In genomic region chr11:53259047-53259632, GRCm38 (mm10) we compare ENCODE assay signal across 27 mouse cellular contexts. TPM values are rescaled to one million over a fixed set of nuclear protein-coding genes. Genes with fewer than 3 reads are reported as not detected.
DNase-seq lines count a peak whose midpoint lies in the region; ATAC-seq and TF ChIP-seq lines count a peak whose summit lies in the region.
"Had no signal": no experiment of that assay in that cellular context is flagged by ENCODE, and none has a peak within 500 bp of the region (broad histone marks: within the 10 kb centered on the region; RNA-seq: fewer than 3 reads in every experiment).

No protein-coding gene starts in this region.

- H3K27ac ChIP-seq in gastrocnemius, adult 2 months: no peak overlapping the region
- H3K27ac ChIP-seq in limb, embryonic 12.5 days: 0 out of 2 replicates have a peak overlapping the region, but pooled peaks have one; percentile 35
- no peak overlapping the region for H3K27ac ChIP-seq in limb, embryonic 10.5 days
- H3K27ac ChIP-seq: embryonic facial prominence, embryonic 12.5 days; heart, embryonic 15.5 days; hindbrain, embryonic 14.5 days; liver, embryonic 15.5 days; lung, embryonic 15.5 days; midbrain, embryonic 12.5 days had no signal

- intact Hi-C loops in gastrocnemius, adult 2 months (cut with DNase I): loop anchor here (10.0 kb wide), 1 partner anchor 174 kb away; no protein-coding TSS in a partner anchor

- H3K4me1 ChIP-seq in limb, embryonic 12.5 days (replicated peaks): no peaks in the 10 kb centered on the region
- H3K4me1 ChIP-seq in limb, embryonic 10.5 days: no peaks in the 10 kb centered on the region
- H3K4me1 ChIP-seq: embryonic facial prominence, embryonic 12.5 days; liver, embryonic 15.5 days; lung, embryonic 15.5 days; midbrain, embryonic 12.5 days had no signal

- H3K9me3 ChIP-seq in limb, embryonic 12.5 days: no peaks in the 10 kb centered on the region
- no peaks in the 10 kb centered on the region for H3K9me3 ChIP-seq in limb, embryonic 10.5 days (replicated peaks)
- H3K9me3 ChIP-seq: embryonic facial prominence, embryonic 12.5 days; heart, embryonic 15.5 days; liver, embryonic 15.5 days; lung, embryonic 15.5 days; midbrain, embryonic 12.5 days had no signal

- H3K36me3 ChIP-seq in limb, embryonic 12.5 days: peaks cover 42% of the 10 kb centered on the region
- peaks cover 48% of the 10 kb centered on the region for H3K36me3 ChIP-seq in limb, embryonic 10.5 days

- WGBS in limb, embryonic 12.5 days: 88% methylated on average over 6 of the region's 6 CpGs
- WGBS in limb, embryonic 10.5 days: 86% methylated on average over 6 of the region's 6 CpGs

- peak; percentile 31 for DNase-seq in gastrocnemius, adult 2 months
- DNase-seq in gastrocnemius, postnatal 25 days: no peak
- DNase-seq in limb, embryonic 10.5 days (ENCODE audit: low spot score): no peak
- DNase-seq in adipocyte (ENCODE audit: low spot score): peak; percentile 26
- DNase-seq in ovary, postnatal 36 days (ENCODE audit: low spot score): no peak
- DNase-seq: adrenal gland, postnatal 10 days; cerebellum, adult 8-10 months; cerebellum, postnatal 36 days; gastrocnemius, postnatal 10 days; heart, postnatal 36 days; kidney, adult 8-10 months; kidney, postnatal 10 days; layer of hippocampus, postnatal 36 days; retina, postnatal 1 day; right cerebral cortex, postnatal 14 days; thymus, adult 18-20 months; thymus, postnatal 25 days had no signal

- H3K9ac ChIP-seq in limb, embryonic 12.5 days (replicated peaks): no peak overlapping the region
- H3K9ac ChIP-seq: embryonic facial prominence, embryonic 12.5 days; heart, embryonic 15.5 days; hindbrain, embryonic 14.5 days; liver, embryonic 15.5 days; lung, embryonic 15.5 days; midbrain, embryonic 12.5 days had no signal

- ATAC-seq in limb, embryonic 12.5 days (ENCODE audit: insufficient number of reproducible peaks, insufficient read depth, low FRiP score, low TSS enrichment, low read depth): no peak
- ATAC-seq in megakaryocyte-erythroid progenitor cell, adult 5-6 weeks (replicated peaks; ENCODE audit: low FRiP score, low TSS enrichment, poor library complexity, severe bottlenecking): no peak
- ATAC-seq: forebrain, embryonic 16.5 days; inflammation-experienced regulatory T-cells, adult 6 months had no signal

- no peak overlapping the region for H3K4me2 ChIP-seq in limb, embryonic 12.5 days
- H3K4me2 ChIP-seq: embryonic facial prominence, embryonic 12.5 days; heart, embryonic 15.5 days; hindbrain, embryonic 14.5 days; liver, embryonic 15.5 days; lung, embryonic 15.5 days; midbrain, embryonic 12.5 days had no signal

- no peak for TF ChIP-seq CTCF in gastrocnemius, adult 2 months (IDR thresholded peaks at IDR 0.05)

- no peak overlapping the region for H3K4me3 ChIP-seq in gastrocnemius, adult 2 months
- H3K4me3 ChIP-seq in limb, embryonic 12.5 days (replicated peaks): no peak overlapping the region
- no peak overlapping the region for H3K4me3 ChIP-seq in limb, embryonic 10.5 days
- H3K4me3 ChIP-seq: embryonic facial prominence, embryonic 12.5 days; heart, embryonic 15.5 days; liver, embryonic 15.5 days; lung, embryonic 15.5 days; midbrain, embryonic 12.5 days had no signal

- no peaks in the 10 kb centered on the region for H3K27me3 ChIP-seq in limb, embryonic 12.5 days
- no peaks in the 10 kb centered on the region for H3K27me3 ChIP-seq in limb, embryonic 10.5 days (ENCODE audit: low read depth, poor library complexity, severe bottlenecking)
- H3K27me3 ChIP-seq: embryonic facial prominence, embryonic 12.5 days; heart, embryonic 15.5 days; liver, embryonic 15.5 days; lung, embryonic 15.5 days; midbrain, embryonic 12.5 days had no signal

RNA-seq across cellular contexts. Expression of gene Hspa4, which starts 41.1 kb away (rescaled TPM):
- 100 to 1,000 TPM in 1 of 2 experiments, 10 to 100 TPM in 1; 80.2 to 106 TPM for total RNA-seq in gastrocnemius, adult 2 months (2021)
- total RNA-seq in gastrocnemius, postnatal 25 days (2021): 10 to 100 TPM; 86.5 to 89.0 TPM
- polyA plus RNA-seq in limb, embryonic 12.5 days (2016; fragmentation: Nextera tagmentation; extraction: Ambion mirVana): 108 and 118 TPM in 2 replicates
- polyA plus RNA-seq in limb, embryonic 10.5 days (2016; fragmentation: Nextera tagmentation; extraction: Ambion mirVana): 143 and 154 TPM in 2 replicates
- total RNA-seq in megakaryocyte-erythroid progenitor cell, adult 5-6 weeks (2014; fragmentation: Nextera tagmentation): 114 and 126 TPM in 2 replicates
- total RNA-seq in megakaryocyte-erythroid progenitor cell, adult 5-6 weeks (2017): 598 and 714 TPM in 2 replicates

Comparison
In these comparisons a context has a peak if more than half of its experiments do, and no peak if none do; other contexts are left out.
1. DNase-seq: peak in gastrocnemius, adult 2 months (single experiment) and adipocyte (single experiment); none in gastrocnemius, postnatal 25 days (single experiment), limb, embryonic 10.5 days (single experiment) and ovary, postnatal 36 days (single experiment).